Mouse (Mus musculus): ENCODE measurements around the gene Rasa3.

GRCm38 (mm10) chr8:13660323-13660722, 17.1 kb downstream of the Rasa3 start:
- no peak for TF ChIP-seq CTCF (IDR thresholded peaks at IDR 0.05)
- TF ChIP-seq EP300 (IDR thresholded peaks at IDR 0.05): no peak

Data from lung, postnatal 0 days (tissue).